Mouse (Mus musculus) retina, postnatal 1 day (tissue): ENCODE measurements around the gene Atp6v0a2.
"Not testable (repeated sequence)": the region's sequence is repeated elsewhere in the genome, so short reads cannot be mapped to it uniquely, and the experiment has no call there.

ENCODE experiments used
- DNase-seq: peaks from one replicate; pipeline ENCODE4 v3.0.0-alpha.2; 2012

The Atp6v0a2 gene

DNA sequence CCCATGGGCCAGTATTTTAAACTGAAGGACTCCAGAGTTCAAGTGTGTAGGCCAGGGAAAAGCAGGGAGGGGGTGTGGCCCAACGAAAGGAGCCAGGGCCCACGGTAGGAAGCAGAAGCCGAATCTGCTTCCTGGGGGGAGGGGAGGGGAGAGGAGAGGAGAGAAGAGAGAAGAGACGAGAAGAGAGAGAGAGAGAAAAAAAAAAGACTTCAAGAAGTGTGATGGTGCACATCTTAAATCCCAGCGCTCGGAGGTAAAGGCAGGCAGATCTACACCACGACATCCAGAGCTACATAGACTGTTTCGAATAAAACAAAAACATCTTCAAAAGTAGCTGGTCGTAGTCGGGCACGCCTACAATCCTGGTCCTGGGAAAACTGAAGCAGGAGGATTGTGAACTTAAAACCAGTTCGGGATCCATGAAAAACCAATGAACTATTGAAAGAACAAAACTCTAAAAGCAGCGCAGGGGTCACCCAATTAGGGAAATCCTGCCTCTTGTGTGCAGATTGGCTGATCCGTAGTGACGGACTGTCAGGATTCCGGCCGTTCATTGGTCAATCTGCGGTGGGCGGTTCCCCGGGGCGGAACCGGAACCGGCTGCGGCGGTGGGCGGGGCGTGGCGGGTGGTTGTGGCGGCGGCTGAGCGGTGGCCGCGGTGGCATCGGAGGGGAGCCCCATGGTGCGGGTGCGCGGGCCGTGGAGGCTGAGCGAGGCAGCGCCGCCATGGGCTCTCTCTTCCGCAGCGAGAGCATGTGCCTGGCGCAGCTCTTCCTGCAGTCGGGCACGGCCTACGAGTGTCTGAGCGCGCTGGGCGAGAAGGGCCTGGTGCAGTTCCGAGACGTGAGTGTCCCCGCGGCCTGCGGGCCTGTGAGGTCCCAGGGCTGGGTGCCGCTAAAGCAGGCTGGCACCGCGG, at the start of gene Atp6v0a2:
Gene Atp6v0a2 (plus strand): TSS at position 129 of the 916 bp plus-strand sequence.
- DNase-seq = peak; percentile 94

DNA sequence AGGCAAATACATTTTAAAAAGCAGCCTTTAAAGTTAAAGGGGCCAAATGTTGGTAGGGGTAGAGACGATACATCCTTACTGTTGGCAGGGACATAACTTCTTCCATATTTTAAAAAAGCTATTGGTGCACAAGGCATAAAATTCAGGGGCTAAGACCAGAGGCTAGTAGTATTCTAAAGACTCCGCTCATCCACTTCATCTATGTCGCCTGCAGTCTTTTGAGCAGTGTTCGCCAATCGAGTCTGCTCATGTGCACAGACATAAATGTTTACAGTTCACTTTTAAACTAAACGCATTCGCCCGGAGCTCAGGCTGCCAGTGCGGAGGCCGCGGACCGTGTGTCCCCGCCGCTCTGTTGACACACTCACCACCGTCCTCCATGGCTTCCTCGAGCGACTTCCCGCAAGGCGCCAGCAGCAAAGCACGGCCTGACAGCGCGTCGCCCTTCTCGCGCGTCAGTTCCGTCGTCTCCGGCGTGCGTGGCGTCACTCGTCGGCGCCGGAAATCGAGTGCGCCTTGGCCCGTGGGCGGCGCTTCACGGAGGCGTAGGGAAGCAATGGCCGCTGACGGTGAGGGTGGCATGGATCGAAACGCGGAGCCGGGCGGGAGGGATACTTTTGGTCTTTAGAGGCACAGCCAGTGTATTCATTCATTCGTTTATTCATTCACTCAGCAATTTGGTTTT, 49.6 kb upstream of the Atp6v0a2 start, which contains the start of the genes Eif2b1 and Gtf2h3:
Gene Eif2b1 (minus strand): TSS at position 499 of the 685 bp plus-strand sequence.
Gene Gtf2h3 (plus strand): TSS at position 508 of the 685 bp plus-strand sequence.
- DNase-seq = peak; percentile 97

- no peak for DNase-seq
Observed at GRCm38 (mm10) chr5:124582515-124582914, 45.9 kb upstream of the Atp6v0a2 start.

DNA sequence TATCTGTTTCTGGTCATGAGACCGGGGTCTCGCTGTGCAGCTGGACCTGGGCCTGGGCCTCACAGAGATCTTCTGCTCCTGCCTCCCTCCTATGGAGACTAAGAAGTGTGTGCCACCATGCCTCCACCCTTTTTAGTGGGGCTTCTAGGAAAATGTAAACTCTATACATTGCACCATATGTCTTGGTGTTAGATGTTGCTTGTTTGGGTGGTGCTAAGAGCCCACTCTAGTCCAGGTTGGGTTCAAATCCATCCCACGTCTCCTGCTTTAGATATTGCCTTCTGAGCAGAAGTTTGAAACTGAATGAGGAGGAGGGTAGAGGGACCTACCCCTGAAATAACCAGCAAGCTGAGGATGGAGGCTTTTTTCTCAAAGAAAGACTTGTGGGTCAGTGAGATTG, 35.6 kb upstream of the Atp6v0a2 start:
- no peak for DNase-seq

DNA sequence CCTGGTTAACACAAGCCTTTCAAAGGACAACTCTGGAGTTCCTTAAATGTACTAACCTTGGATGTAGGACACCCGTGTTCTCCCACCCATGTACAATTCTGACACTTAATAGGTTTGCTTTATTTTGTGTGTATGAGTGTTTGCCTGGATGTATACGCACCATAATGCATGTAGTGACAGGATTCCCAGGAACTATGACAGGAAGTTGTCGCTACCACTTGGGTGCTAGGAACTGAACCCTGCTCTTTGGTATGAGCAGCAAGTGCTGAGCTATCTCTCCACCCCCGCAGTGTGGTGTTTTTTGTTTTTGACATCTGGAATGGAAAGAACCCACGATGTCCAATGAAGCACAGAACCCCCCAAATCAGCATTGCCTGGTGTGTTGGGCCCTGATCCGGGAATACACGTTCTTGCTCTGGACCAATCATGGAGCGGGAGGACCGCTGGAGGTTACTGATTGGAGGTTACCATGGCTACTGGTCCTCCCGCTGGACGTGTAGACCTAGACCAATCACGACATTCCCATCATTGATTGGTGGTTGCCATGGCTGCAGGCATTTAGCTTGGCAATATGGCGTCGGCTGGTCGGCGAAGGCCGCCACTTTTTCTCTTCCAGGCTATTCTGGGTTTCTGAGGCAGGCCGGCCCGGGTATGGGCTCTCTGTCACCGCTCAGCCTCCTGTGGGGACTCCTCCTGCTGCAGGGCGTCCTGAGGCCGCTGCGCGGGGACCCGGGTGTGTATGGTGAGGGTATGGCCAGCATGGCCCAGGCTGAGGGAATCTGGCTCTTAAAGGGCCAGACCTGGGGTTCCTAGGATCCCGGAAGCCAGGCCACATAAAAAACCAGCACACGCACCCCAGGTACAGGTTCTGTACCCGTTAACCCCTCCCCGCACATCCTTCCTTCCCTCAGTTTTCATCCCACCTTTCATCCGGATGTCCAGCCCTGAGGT, 29.9 kb upstream of the Atp6v0a2 start:
- DNase-seq = peak; percentile 99

DNA sequence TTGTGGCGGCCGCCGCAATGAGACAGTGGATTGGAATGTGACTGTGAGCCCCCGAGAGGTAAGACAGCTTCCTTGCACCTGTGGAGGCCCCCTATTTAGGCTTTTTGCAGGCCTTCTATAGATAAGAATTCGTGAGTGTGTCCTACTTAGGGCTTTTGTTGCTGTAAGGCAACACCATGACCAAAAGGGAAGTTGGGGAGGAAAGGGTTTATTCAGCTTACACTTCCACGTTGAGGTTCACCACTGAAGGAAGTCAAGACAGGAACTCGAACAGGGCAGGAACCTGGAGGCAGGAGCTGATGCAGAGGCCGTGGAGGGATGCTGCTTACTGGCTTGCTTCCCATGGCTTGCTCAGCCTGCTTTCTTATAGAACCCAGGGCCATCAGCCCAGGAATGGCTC, 28.6 kb upstream of the Atp6v0a2 start:
- not testable (repeated sequence) for DNase-seq

GRCm38 (mm10) chr5:124602349-124602748, 26.0 kb upstream of the Atp6v0a2 start:
- DNase-seq = peak; percentile 83

DNA sequence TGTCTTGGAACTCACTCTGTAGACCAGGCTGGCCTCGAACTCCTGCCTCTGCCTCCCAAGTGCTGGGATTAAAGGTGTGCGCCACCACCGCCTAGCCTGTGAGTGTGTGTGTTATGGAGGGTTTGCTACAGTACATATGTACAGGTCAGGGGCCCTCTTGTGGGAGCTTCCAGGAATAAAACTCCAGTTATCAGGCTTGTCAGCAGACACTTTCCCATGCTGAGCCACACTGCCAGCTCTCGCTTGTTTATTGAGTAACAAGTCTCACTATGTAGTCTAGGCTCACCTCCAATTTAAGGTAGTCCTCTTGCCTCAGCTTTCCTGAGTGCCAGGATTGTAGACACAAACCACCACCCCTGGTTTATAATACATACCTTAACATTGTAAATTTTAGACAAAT, 24.1 kb upstream of the Atp6v0a2 start:
- DNase-seq = no peak

DNA sequence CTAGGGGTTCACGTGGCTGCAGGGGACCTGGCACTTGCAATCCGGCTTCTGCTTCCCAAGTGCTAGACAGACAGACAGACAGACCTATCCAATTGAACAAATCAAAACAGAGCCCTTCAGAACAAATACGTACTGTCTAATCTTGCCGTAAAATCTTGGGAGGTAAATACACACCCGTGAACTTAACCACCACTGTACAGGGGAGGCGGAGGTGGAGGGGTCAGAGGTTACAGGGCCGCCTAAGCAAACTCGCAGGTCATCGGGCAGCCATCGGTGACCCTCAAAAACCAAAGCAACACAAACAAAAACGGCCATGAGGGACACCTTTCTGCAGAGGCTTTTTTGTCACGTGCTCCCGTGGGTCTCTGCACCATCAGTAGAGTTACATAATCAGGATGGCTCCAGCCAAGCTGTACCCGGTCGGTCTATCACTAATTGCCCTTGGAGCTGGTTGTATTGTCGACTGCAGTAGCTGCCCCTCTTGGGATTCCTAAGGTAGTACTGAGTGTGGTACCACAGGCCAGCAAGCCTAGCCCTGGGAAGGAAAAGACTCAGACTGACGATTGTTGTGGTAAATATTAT, 23.2 kb upstream of the Atp6v0a2 start:
- DNase-seq = no peak

DNA sequence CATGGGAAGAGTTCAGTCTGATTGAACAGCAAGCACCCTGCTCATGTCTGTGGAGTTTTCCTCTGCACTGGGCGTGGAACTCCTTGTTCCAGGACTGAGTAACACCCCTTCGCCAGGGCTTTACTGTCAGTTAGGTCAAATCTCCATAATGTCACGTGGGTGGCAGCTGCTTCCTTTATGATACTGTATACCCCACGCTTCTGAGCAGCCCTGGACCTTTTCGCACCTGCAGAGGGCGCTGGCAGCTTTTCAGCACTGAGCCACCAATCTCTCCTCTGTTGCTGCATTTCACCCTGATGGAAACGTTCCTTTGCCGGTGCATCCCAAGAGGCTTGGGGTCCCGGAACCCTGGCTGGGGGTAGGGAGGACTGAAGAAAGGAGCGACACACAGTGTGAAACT, 17.4 kb upstream of the Atp6v0a2 start:
- peak; percentile 20 for DNase-seq

DNA sequence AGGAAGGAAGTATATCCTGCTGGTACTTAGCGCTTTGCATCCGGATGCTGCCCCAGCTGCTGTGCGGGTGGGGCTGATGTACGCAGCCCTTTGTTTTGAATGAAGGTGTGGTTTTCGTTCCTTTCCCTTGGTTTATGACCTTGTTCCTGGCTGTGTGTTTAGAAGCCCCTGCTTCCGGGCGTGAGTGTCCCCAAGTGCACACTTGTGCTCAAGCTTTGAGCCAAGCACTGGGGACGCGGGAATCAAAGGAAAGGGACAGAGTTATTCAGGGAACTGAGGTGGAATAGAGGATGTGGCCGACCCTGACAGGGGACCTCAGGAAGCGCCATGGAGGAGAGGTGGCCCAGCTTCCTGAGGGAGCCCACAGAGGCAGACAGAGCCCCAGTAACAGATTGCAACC, 13.7 kb upstream of the Atp6v0a2 start:
- no peak for DNase-seq

DNA sequence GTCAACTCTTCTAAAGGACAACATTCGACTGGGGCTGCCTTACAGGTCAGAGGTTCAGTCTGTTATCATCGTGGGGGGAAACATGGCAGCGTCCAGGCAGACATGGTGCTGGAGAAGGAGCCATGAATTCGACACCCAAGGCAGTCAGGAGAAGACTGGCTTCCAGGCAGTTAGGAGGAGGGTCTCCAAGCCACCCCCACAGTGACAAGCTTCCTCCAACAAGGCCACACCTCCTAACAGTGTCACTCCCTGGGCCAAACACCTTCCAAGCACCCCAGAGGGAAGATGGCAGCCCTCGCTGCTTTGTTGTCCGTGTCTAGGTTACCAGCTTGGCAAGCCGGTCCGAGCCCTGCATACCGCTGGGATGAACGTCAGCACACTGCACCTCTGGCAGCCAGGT, 9.7 kb upstream of the Atp6v0a2 start:
- no peak for DNase-seq

- peak; percentile 91 for DNase-seq
Observed at GRCm38 (mm10) chr5:124621362-124621761, 7.0 kb upstream of the Atp6v0a2 start.

DNA sequence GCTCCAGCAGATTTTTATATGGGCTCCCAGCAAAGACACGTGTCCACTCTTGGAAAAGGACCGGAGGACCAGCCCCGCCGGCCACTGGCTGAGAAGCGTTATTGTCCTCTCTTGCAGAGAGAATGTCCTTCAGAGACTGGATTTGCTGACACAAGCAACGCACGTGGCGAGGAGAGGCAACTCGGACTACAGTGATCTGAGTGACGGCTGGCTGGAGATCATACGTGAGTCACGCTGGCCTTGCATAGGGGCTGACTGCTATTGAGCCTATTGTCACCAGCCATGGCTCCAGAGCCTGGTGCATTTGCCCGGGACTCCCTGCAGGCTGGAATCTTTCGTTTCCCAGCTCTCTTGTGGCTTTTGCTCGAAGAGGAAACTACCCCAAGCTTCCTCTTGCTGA, 5.5 kb upstream of the Atp6v0a2 start:
- no peak for DNase-seq

DNA sequence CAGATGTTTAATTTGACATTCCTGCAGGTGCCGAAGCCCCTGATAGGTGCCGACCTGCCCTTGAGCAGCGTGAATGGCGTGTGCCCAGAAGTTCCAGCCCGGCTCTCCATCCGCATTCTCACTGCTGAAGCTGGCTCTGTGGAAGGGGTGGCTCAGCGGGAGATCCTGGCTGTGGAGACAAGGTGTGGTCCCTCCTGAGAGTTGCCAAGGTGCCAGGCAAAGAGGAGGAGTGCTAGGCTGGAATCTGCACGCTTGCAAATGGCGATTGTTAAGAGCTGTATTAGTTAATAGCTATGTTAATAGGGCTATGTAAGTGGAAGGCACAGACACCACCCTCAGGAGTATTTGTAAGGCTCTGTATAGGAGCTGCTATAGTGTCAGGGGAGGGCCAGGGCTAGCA, 4.1 kb upstream of the Atp6v0a2 start:
- no peak for DNase-seq

DNA sequence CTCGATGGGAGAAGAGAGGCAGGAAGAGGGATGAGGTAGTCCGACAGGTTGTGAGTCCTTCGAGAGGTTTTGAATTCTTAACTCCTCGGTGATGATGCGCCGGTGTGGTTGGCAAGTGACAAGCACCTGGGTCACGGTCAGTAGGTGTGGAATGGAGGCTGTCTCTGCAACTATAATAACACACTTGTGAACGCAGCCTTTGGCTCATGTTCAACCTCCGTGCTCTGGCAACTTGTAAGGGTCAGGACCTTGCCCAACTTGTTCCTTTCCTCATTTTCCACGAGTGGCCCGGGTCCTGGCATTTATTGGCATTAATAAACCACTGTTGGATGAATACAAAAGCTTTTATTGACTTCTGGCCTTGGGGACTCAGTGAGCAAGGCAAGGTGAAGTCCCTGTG, 1.3 kb downstream of the Atp6v0a2 start:
- no peak for DNase-seq

DNA sequence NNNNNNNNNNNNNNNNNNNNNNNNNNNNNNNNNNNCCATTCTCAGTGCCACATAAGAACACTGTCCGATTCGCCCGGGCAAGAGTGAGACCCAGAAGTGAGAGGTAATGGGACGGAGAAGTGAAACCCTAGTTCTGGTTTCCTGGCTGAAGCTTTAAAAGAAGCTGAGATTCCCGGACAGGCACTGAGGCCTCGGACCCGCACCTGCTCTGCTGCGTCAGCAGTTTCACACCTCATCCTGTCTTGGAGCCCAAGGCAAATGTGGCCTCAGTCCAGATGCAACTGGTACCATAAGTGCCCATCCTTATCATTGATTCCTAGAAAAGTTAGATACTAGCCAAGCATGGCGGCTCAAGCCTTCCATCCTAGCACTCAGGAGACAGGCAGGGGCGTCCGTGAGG, 3.3 kb downstream of the Atp6v0a2 start:
- DNase-seq = no peak

- no peak for DNase-seq
Observed at GRCm38 (mm10) chr5:124632461-124632860, 4.1 kb downstream of the Atp6v0a2 start.

- no peak for DNase-seq
Observed at GRCm38 (mm10) chr5:124633425-124633824, 5.0 kb downstream of the Atp6v0a2 start.

DNA sequence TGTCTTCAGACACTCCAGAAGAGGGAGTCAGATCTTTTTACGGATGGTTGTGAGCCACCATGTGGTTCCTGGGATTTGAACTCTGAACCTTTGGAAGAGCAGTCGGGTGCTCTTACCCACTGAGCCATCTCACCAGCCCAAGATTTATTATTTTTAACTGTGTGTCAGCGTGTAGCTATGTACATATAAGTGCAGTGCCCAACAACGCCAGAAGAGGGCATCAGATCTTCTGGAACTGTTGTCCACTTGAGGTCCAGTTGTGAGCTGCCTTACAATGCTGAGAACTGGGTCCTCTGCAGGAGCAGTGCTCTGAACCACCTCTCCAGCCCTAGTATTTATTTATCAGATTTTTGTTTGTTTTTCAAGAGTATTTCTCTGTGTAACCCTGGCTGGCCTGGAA, 6.7 kb downstream of the Atp6v0a2 start:
- DNase-seq = peak; percentile 56

DNA sequence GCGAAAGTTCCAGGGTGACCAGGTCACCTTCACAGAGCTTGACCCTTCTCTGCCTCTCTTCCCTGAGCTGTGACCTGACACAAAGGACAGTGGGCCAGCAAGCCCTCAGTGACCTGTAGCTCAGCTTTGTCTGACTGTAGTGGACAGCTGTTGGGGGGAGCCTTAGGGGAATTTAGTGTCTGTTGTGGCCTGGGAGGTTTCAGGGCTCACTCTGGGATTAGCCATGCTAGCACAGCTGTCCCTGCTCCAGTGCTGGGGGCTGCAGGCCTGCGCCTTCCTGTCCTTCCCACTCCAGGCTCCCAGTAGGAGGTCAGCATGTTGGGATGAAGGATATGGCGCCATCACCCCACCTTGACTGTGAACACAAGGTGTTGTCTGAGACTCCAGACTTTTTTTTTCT, 7.8 kb downstream of the Atp6v0a2 start:
- no peak for DNase-seq

- DNase-seq = no peak
Observed at GRCm38 (mm10) chr5:124636694-124637093, 8.3 kb downstream of the Atp6v0a2 start.
